Mouse (Mus musculus) bone marrow macrophage, adult 2 months (primary cell): Measurements from ENCODE around the gene Atp6v1fnb.

Source experiments
- CTCF ChIP-seq: IDR thresholded peaks from 2 replicates; pipeline ENCODE4 v1.5.1; 2012; ENCODE audit warnings: low read depth, mild to moderate bottlenecking, low read length, moderate library complexity
- POLR2A ChIP-seq: IDR thresholded peaks from 2 replicates; pipeline ENCODE4 v1.6.1; 2012; ENCODE audit warnings: mild to moderate bottlenecking, low read depth, low read length, borderline replicate concordance

- TF ChIP-seq CTCF: peak; percentile 69
- no peak for TF ChIP-seq POLR2A
Measured at GRCm38 (mm10) chr6:29444773-29445172, 26.5 kb upstream of the Atp6v1fnb start.
